Mouse (Mus musculus) cerebellum, adult 11 months (tissue): ENCODE measurements around the gene Diablo.

Experiments used
- DNase-seq: peaks from one replicate; pipeline ENCODE4 v3.0.0; 2022

The Diablo gene

GRCm38 (mm10) chr5:123499717-123500116 is 24.3 kb downstream of the Diablo start:
- DNase-seq, result peak; percentile 39

- DNase-seq, result no peak
These were observed 34.0 kb downstream of the Diablo start for GRCm38 (mm10) chr5:123489935-123490334.

DNA sequence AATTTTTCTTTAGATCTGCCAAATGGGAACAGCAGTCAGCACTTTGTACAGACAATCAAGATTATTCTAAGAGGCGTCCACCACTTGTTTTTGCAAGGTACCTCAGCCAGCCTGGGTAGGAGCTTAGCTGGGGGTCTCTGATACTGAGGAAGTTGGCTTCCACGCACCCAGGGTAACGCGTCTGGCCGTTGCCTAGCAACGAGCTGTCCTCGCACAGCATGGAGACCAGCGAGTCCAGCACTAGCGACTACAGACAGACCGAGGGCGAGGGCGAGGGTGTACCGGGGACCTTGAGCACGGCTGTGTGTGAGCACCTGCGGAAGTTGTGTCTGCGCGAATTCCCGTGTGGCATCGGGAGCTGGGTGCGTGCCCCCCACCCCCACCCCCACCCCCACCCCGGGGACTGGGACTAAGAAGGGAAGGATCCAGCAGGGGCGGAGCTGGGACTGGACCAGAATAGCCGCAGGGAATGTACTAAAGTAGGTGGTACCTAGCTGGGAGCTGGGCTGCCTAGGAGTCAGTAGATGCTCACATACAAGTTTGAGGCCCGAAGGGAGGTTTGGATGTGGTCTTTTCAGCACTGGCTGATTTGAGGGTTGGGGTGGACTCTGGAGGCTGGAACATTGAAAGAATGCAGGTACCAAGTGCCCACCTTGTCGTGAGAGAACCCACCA is 34.7 kb downstream of the Diablo start, which contains the start of the genes Lrrc43 and Il31:
TSS of gene Lrrc43 (plus strand) at position 194 of the 674 bp plus-strand sequence.
TSS of gene Il31 (minus strand) at position 378 of the 674 bp plus-strand sequence.
- no peak for DNase-seq

DNA sequence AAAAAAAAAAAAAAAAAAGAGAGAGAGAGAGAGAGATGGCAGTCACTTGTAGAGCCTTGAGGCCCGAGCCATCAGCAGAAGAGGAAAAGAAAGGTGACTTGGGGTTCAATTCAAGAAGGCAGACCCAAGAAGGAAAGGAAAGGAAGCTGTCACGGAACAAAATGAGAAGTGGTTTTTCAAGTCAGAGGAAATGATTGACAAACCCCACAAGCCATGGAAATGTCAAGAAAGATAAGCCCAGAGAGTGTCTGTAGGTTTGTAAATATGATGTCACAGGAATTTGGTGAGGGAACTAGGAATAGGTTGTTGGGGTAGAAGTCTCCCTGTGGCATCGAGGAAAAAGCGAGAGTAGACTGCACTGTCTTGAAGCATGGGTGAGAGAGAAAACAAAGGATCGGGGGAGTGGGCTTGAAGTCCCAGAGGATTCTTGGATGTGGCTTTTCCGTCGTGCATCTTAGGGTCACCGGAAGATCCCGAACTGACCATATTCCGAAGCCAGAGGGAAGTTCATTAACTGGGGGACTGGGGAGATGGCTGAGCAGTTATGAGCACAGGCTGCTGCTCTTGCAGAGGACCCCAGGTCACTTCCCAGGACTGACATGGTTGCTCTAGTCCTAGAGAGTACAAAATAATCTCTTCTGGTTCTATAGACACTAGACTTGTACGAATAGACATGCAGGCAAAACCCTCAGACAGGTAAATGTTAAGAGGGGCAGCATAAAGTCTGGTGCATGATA is 36.1 kb downstream of the Diablo start:
- DNase-seq, result no peak

DNA sequence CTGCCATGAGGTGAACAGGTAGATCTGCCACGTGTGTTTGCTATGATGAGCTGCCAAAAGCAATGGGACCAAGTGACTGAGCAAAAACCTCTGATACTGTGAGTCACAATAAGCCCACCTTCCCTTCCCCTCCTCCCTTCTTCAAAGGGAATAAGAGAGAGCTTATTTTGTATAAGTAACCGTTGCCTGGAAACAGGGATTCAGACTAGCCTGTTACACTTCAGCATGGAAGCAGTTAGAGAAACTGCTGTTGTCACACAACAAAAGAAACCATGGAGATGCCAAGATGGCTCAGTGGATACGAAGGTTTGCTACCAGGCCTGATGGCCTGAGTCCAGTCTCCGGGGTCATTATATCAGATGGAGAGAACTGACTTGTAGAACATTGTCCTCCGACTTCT is 50.2 kb downstream of the Diablo start:
- no peak for DNase-seq

DNA sequence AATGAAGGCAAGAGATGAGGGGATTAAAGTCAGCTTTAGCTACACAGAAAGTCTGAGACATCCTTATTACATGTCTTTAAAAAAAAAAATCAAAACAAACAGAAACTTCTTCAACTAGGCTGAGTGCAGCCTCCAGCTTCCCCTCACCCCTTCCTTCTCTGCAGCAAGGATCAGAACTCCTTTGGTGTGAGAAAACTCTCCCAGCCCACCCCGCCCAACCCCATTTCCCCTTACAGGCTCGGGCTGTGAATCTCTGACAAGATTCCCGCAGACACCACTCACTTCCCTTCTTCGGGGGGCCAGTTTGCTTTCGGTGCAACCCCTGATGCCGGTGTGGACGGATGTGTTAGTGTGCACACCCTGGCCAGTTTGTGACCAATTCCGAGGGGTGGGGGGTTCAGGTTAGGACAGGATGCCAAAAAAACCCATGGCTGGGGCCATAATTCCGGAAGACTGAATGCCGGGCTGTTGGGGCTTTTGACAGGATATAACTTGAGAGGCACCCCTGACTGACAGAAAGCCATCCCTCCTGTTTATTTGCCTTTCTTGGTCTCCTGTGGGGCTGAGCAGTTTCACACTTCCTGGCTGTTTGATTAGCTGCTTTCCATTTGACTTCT is 53.1 kb downstream of the Diablo start:
- DNase-seq, result no peak

DNA sequence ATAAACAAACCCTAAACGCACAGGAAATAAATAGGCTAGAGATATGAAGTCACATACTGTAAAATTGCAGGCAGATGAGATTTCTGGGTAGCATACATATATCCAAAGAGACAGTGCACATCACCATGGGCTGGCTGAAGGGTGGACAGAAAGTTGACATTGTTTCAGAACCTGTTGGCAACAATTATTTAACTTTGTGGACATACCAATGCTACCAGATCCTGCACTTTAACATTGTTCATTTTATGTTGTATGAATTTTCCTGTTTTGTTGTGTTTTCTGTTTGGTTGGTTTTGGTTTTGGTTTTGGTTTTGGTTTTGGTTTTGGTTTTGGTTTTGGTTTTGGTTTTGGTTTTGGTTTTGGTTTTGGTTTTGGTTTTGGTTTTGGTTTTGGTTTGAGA is 59.3 kb downstream of the Diablo start:
- no peak for DNase-seq

GRCm38 (mm10) chr5:123461420-123461819 is 62.6 kb downstream of the Diablo start:
- DNase-seq, result no peak
